Mouse (Mus musculus) brain, adult 2 months (tissue): ENCODE results near the gene Gpsm2.

Experiments
- DNase-seq: peaks from one replicate; pipeline ENCODE4 v3.0.0; 2011; ENCODE audit warnings: low read depth, low spot score

Gene Gpsm2

GRCm38 (mm10) chr3:108722036-108722872 is at the start of gene Gpsm2:
Gene Gpsm2, minus strand, starts transcription at chr3:108722309.
- DNase-seq: peak; percentile 95

- DNase-seq: peak; percentile 85
These were observed 48.7 kb upstream of the Gpsm2 start for GRCm38 (mm10) chr3:108770725-108771368.

- no peak for DNase-seq
These were observed 47.4 kb upstream of the Gpsm2 start for GRCm38 (mm10) chr3:108769547-108769946.

GRCm38 (mm10) chr3:108767416-108767815 is 45.3 kb upstream of the Gpsm2 start:
- peak; percentile 50 for DNase-seq

GRCm38 (mm10) chr3:108766943-108767342 is 44.8 kb upstream of the Gpsm2 start:
- no peak for DNase-seq

- no peak for DNase-seq
These were observed 43.4 kb upstream of the Gpsm2 start for GRCm38 (mm10) chr3:108765476-108765875.

- DNase-seq: no peak
These were observed 42.9 kb upstream of the Gpsm2 start for GRCm38 (mm10) chr3:108764976-108765375.

GRCm38 (mm10) chr3:108763691-108764090 is 41.6 kb upstream of the Gpsm2 start:
- DNase-seq: no peak

- peak; percentile 82 for DNase-seq
These were observed 40.5 kb upstream of the Gpsm2 start for GRCm38 (mm10) chr3:108762597-108763111.

GRCm38 (mm10) chr3:108759566-108760420 is 37.7 kb upstream of the Gpsm2 start:
- peak; percentile 25 for DNase-seq

- no peak for DNase-seq
These were observed 35.5 kb upstream of the Gpsm2 start for GRCm38 (mm10) chr3:108757570-108757969.

GRCm38 (mm10) chr3:108756131-108756530 is 34.0 kb upstream of the Gpsm2 start:
- DNase-seq: no peak

- no peak for DNase-seq
These were observed 33.4 kb upstream of the Gpsm2 start for GRCm38 (mm10) chr3:108755542-108755941.

- DNase-seq: no peak
These were observed 32.4 kb upstream of the Gpsm2 start for GRCm38 (mm10) chr3:108754541-108754940.

GRCm38 (mm10) chr3:108751691-108752090 is 29.6 kb upstream of the Gpsm2 start:
- DNase-seq: no peak

- no peak for DNase-seq
These were observed 29.0 kb upstream of the Gpsm2 start for GRCm38 (mm10) chr3:108751061-108751460.

GRCm38 (mm10) chr3:108744060-108744459 is 22.0 kb upstream of the Gpsm2 start:
- DNase-seq: no peak

- no peak for DNase-seq
These were observed 17.1 kb upstream of the Gpsm2 start, which contains the start of gene Aknad1 for GRCm38 (mm10) chr3:108739045-108739708. Gene Aknad1, plus strand, starts transcription at chr3:108739658.

- no peak for DNase-seq
These were observed 15.7 kb upstream of the Gpsm2 start for GRCm38 (mm10) chr3:108737761-108738160.

GRCm38 (mm10) chr3:108730316-108730715 is 8.2 kb upstream of the Gpsm2 start:
- no peak for DNase-seq

- no peak for DNase-seq
These were observed 5.7 kb upstream of the Gpsm2 start for GRCm38 (mm10) chr3:108727776-108728175.
